Mouse (Mus musculus): ENCODE data around the gene Arsb. TPM values are rescaled to one million over a fixed set of nuclear protein-coding genes. Genes with fewer than 3 reads are reported as not detected.
A peak's percentile ranks its signal among the peaks of the same experiment; 100 is the strongest.
"Not testable (repeated sequence)": the region's sequence is repeated elsewhere in the genome, so short reads cannot be mapped to it uniquely, and the experiment has no call there.

The Arsb gene
- polyA plus RNA-seq, 1 experiment from 2014 or later: 28.0 TPM

GRCm38 (mm10) chr13:93771031-93771587, 321 bp upstream of the Arsb start:
- Histone ChIP-seq H3K79me2 (ENCODE audit: inconsistent target) (no peaks in the 10 kb centered on the region), H3K36me3 (ENCODE audit: inconsistent target) (no peaks in the 10 kb centered on the region), H3K4me3 (ENCODE audit: inconsistent target) (no peak overlapping the region), H3K27ac (no peak overlapping the region)
- 37% methylated on average over 9 of the region's 9 CpGs for WGBS (ENCODE audit: missing documents)

DNA sequence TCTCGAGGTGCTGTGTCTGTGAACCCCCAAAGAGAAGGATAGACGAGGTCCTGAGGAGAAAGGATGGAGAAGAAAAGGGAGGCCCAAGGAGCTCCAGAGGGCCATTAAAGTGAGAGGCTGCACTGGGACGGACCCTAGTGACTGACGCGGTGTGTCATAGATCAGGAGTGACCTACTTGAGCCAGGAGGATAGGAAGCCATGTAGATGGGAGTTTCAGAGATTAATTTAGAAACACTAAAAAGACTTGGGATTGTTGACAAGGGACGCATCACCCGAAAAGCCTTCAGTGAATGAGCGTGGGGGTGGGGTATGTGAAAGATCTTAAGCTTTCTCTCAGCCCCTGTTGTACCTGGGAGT, 828 bp downstream of the Arsb start:
- 8% methylated on average over 8 of the region's 8 CpGs for WGBS (ENCODE audit: missing documents)
- Histone ChIP-seq H3K79me2 (ENCODE audit: inconsistent target) (no peaks in the 10 kb centered on the region), H3K27ac (peak overlapping the region; percentile 75), H3K4me3 (ENCODE audit: inconsistent target) (peak overlapping the region; percentile 69), H3K36me3 (ENCODE audit: inconsistent target) (no peaks in the 10 kb centered on the region)

GRCm38 (mm10) chr13:93772861-93773260, 1.4 kb downstream of the Arsb start:
- Histone ChIP-seq H3K79me2 (ENCODE audit: inconsistent target) (no peaks in the 10 kb centered on the region), H3K36me3 (ENCODE audit: inconsistent target) (no peaks in the 10 kb centered on the region), H3K4me3 (ENCODE audit: inconsistent target) (peak overlapping the region; percentile 69; the same call in 1 of the 2 replicates), H3K27ac (no peak overlapping the region)
- WGBS (ENCODE audit: missing documents): 67% methylated on average over 7 of the region's 7 CpGs

DNA sequence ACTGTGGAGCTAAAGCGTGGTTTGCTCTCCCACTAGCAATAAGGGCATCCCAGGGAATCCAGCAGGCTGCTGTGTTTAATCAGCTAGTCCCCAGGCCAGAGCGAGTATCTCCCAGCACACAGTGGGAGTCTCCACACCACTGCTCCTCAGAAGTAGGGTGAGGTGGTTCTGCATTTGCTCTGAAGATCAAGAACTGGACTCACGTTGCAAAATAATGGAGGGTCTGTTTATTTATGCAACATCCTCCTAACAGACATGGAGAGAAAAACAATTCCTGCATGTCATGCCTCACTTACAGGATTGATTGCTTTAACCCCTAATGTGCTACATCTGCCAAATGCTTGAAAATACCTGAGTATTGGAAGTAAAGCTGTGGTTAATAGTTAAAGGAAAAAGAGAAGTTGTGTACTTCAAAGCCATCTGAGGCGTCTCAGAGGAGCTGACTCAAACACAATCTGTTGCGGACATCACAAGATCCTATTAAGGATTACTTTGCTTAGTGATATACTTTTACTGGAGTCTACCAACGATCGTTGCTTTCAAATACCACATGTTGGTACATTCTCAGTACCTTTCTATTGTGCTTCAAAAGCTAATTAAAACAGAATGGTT, 2.4 kb downstream of the Arsb start:
- no peaks in the 10 kb centered on the region for H3K79me2 ChIP-seq (ENCODE audit: inconsistent target)
- 34% methylated on average over 7 of the region's 7 CpGs for WGBS (ENCODE audit: missing documents)
- no peaks in the 10 kb centered on the region for H3K36me3 ChIP-seq (ENCODE audit: inconsistent target)
- peak overlapping the region; percentile 21; the same call in 1 of the 2 replicates for H3K27ac ChIP-seq
- no peak overlapping the region for H3K4me3 ChIP-seq (ENCODE audit: inconsistent target)

GRCm38 (mm10) chr13:93782823-93783222, 11.4 kb downstream of the Arsb start:
- Histone ChIP-seq H3K36me3 (ENCODE audit: inconsistent target) (no peaks in the 10 kb centered on the region), H3K79me2 (ENCODE audit: inconsistent target) (no peaks in the 10 kb centered on the region), H3K4me3 (ENCODE audit: inconsistent target) (no peak overlapping the region), H3K27ac (peak overlapping the region; percentile 41)
- WGBS (ENCODE audit: missing documents): 12% methylated on average over 5 of the region's 5 CpGs

GRCm38 (mm10) chr13:93785329-93785728, 13.9 kb downstream of the Arsb start:
- H3K27ac ChIP-seq: no peak overlapping the region
- H3K36me3 ChIP-seq (ENCODE audit: inconsistent target): no peaks in the 10 kb centered on the region
- 89% methylated on average over 3 of the region's 3 CpGs for WGBS (ENCODE audit: missing documents)
- H3K79me2 ChIP-seq (ENCODE audit: inconsistent target): no peaks in the 10 kb centered on the region
- H3K4me3 ChIP-seq (ENCODE audit: inconsistent target): no peak overlapping the region

- Histone ChIP-seq H3K4me3 (ENCODE audit: inconsistent target) (no peak overlapping the region), H3K27ac (no peak overlapping the region), H3K79me2 (ENCODE audit: inconsistent target) (no peaks in the 10 kb centered on the region), H3K36me3 (ENCODE audit: inconsistent target) (no peaks in the 10 kb centered on the region)
- 77% methylated on average over 2 of the region's 2 CpGs for WGBS (ENCODE audit: missing documents)
These were observed 14.6 kb downstream of the Arsb start for GRCm38 (mm10) chr13:93786051-93786450.

DNA sequence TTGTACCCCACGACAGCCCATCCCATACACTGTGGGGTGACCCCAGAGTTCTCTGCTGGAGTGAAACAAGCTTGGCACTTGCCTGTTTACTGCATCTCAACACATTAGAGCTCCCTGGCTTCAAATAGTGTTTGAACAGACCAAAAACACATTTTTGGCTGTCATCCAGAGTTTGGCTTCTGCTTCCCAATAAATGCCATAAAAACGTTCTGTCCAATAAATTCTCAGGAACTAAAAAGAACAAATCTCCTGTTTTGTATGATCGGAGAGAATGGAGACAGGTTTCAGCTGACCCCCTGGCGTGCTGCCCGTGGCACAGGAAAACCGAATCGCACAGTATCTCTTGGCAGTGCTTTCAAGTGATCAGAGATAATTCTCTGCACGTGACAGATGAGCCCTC, 16.2 kb downstream of the Arsb start:
- no peak overlapping the region for H3K27ac ChIP-seq
- no peak overlapping the region for H3K4me3 ChIP-seq (ENCODE audit: inconsistent target)
- whole genome bisulfite sequencing (ENCODE audit: missing documents): 89% methylated on average over 8 of the region's 8 CpGs
- H3K79me2 ChIP-seq (ENCODE audit: inconsistent target): no peaks in the 10 kb centered on the region
- no peaks in the 10 kb centered on the region for H3K36me3 ChIP-seq (ENCODE audit: inconsistent target)

GRCm38 (mm10) chr13:93792945-93793642, 21.7 kb downstream of the Arsb start:
- Histone ChIP-seq H3K27ac (no peak overlapping the region), H3K79me2 (ENCODE audit: inconsistent target) (no peaks in the 10 kb centered on the region), H3K36me3 (ENCODE audit: inconsistent target) (no peaks in the 10 kb centered on the region), H3K4me3 (ENCODE audit: inconsistent target) (no peak overlapping the region)
- 71% methylated on average over 11 of the region's 11 CpGs for WGBS (ENCODE audit: missing documents)

GRCm38 (mm10) chr13:93793643-93794182, 22.3 kb downstream of the Arsb start:
- Histone ChIP-seq H3K36me3 (ENCODE audit: inconsistent target) (no peaks in the 10 kb centered on the region), H3K4me3 (ENCODE audit: inconsistent target) (no peak overlapping the region), H3K79me2 (ENCODE audit: inconsistent target) (no peaks in the 10 kb centered on the region), H3K27ac (no peak overlapping the region)
- WGBS (ENCODE audit: missing documents): 97% methylated on average over 10 of the region's 10 CpGs

DNA sequence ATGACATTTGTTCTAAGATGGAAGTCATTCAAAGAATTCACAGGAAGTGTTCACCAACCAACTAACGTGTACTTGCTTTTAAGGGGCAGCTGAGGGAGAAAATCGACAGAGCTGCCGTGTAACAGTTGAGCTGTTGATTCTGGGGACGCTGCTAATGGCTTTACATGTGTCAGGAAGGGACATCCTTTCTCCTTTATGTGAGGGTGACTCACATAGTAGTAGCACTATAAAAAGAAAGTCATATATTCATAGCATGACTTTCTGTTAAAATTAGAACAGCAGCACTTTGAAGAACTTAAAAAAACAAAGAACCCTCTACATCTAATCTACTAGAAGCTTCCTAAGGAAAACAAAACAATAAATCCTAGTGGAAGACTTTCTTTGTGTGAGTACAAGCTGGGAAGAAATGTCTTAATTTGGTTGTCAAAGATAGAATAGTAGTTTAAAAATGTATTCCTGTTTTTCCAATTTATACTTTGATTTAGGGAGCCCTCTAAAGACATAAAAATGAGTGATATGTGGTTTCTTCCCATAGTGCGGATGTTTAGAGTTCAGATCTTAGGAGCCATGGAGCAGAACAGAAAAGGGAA, 25.7 kb downstream of the Arsb start:
- H3K79me2 ChIP-seq (ENCODE audit: inconsistent target): no peaks in the 10 kb centered on the region
- WGBS (ENCODE audit: missing documents): 80% methylated on average over 5 of the region's 5 CpGs
- no peaks in the 10 kb centered on the region for H3K36me3 ChIP-seq (ENCODE audit: inconsistent target)
- no peak overlapping the region for H3K4me3 ChIP-seq (ENCODE audit: inconsistent target)
- H3K27ac ChIP-seq: no peak overlapping the region

- not testable (repeated sequence) for H3K27ac ChIP-seq
These were observed 38.9 kb downstream of the Arsb start for GRCm38 (mm10) chr13:93810311-93810710.

DNA sequence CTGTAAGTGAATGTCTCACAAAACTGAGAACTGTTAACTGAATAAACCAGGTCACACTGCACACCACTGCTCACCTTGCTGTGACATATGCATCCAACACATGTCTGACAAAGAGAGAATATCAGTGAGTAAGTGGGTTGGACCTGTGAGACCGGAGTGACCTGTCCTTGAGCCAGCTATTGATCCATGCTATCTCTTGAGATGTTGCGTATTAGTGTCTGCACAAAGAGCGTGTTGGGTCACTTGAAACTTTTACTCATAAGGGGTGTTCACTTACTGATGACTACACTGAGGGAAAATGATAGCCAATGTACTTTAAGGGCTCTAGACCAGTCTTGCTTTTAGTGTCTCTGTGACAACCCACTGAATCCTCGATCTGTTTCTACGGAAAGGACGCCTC, 42.7 kb downstream of the Arsb start:
- no peak overlapping the region for H3K27ac ChIP-seq
- H3K4me3 ChIP-seq (ENCODE audit: inconsistent target): no peak overlapping the region
- H3K79me2 ChIP-seq (ENCODE audit: inconsistent target): no peaks in the 10 kb centered on the region
- WGBS (ENCODE audit: missing documents): 97% methylated on average over 6 of the region's 6 CpGs
- H3K36me3 ChIP-seq (ENCODE audit: inconsistent target): no peaks in the 10 kb centered on the region

More at GRCm38 (mm10) chr13:93810311-93810710, 38.9 kb downstream of the Arsb start:
- H3K4me3 ChIP-seq (ENCODE audit: inconsistent target); H3K79me2 ChIP-seq (ENCODE audit: inconsistent target); H3K36me3 ChIP-seq (ENCODE audit: inconsistent target): not testable (repeated sequence)
- WGBS (ENCODE audit: missing documents): 19% methylated on average over 2 of the region's 2 CpGs

- H3K4me3 ChIP-seq (ENCODE audit: inconsistent target): no peak overlapping the region
- WGBS (ENCODE audit: missing documents): 77% methylated on average over 12 of the region's 12 CpGs
- no peaks in the 10 kb centered on the region for H3K36me3 ChIP-seq (ENCODE audit: inconsistent target)
- H3K27ac ChIP-seq: no peak overlapping the region
- no peaks in the 10 kb centered on the region for H3K79me2 ChIP-seq (ENCODE audit: inconsistent target)
These were observed 43.2 kb downstream of the Arsb start for GRCm38 (mm10) chr13:93814676-93815075.

DNA sequence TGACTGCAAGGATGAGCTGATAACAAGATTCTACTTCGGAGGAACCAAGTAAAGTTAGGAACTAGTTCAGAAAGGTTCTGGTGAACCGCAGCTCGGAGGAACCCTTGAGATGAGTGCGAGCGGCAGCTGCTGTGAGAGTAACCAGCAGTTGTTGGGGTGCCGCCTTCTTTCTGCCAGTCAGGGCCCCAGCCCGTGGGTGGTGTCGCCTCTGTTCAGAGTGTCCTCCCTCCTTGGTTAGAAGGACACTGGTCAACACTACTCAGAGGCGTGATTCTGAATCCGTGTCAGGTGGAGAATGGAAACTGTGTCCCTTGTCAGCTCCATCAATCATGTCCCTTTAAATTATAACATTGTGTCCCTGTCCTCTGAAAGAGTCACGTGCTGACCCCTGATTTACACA, 43.7 kb downstream of the Arsb start:
- Histone ChIP-seq H3K27ac (no peak overlapping the region), H3K4me3 (ENCODE audit: inconsistent target) (no peak overlapping the region), H3K36me3 (ENCODE audit: inconsistent target) (no peaks in the 10 kb centered on the region), H3K79me2 (ENCODE audit: inconsistent target) (no peaks in the 10 kb centered on the region)
- 96% methylated on average over 11 of the region's 11 CpGs for WGBS (ENCODE audit: missing documents)

Measured in macrophage (primary cell).